Mouse (Mus musculus): ENCODE measurements at regions not wholly inside any gene's neighbourhood (a gene's known extent, or its start where the extent isn't known, plus 50 kb on each side); places are given as distances from the start of the nearest gene placed in this dataset.

- H3K4me3 ChIP-seq (ENCODE audit: low read length): no peak overlapping the region
- no peaks in the 10 kb centered on the region for H3K4me1 ChIP-seq (ENCODE audit: control insufficient read depth, insufficient read depth, low read length)
- no peaks in the 10 kb centered on the region for H3K27me3 ChIP-seq (ENCODE audit: control insufficient read depth, insufficient read depth, low read length)
- no peaks in the 10 kb centered on the region for H3K9me3 ChIP-seq (replicated peaks; ENCODE audit: control insufficient read depth, low read length)
- no peak overlapping the region for H3K4me2 ChIP-seq (ENCODE audit: low read depth, low read length)
- no peaks in the 10 kb centered on the region for H3K36me3 ChIP-seq (ENCODE audit: control insufficient read depth, insufficient read depth)
- H3K27ac ChIP-seq (ENCODE audit: low read length): no peak overlapping the region
- no peak overlapping the region for H3K9ac ChIP-seq (ENCODE audit: low read length)
- no peak for ATAC-seq (replicated peaks; ENCODE audit: extremely low read depth, insufficient read depth, low FRiP score)
- 72% methylated on average over 12 of the region's 12 CpGs for WGBS
Observed at GRCm38 (mm10) chr12:112405781-112406213, 83.5 kb upstream of the A530016L24Rik start.

- no peak overlapping the region for H3K4me3 ChIP-seq (ENCODE audit: low read length)
- no peaks in the 10 kb centered on the region; the same call in 1 of the 2 replicates for H3K27me3 ChIP-seq (ENCODE audit: control insufficient read depth, insufficient read depth, low read length)
- peaks cover 4% of the 10 kb centered on the region; the same call in 1 of the 2 replicates for H3K4me1 ChIP-seq (ENCODE audit: control insufficient read depth, insufficient read depth, low read length)
- H3K9me3 ChIP-seq (replicated peaks; ENCODE audit: control insufficient read depth, low read length): no peaks in the 10 kb centered on the region
- no peak overlapping the region for H3K27ac ChIP-seq (ENCODE audit: low read length)
- 8% methylated on average over 13 of the region's 13 CpGs for WGBS
- H3K36me3 ChIP-seq (ENCODE audit: control insufficient read depth, insufficient read depth): no peaks in the 10 kb centered on the region
- ATAC-seq (replicated peaks; ENCODE audit: extremely low read depth, insufficient read depth, low FRiP score): no peak
- H3K9ac ChIP-seq (ENCODE audit: low read length): no peak overlapping the region
- H3K4me2 ChIP-seq (ENCODE audit: low read depth, low read length): peak overlapping the region; percentile 19; the same call in 1 of the 2 replicates
Observed at GRCm38 (mm10) chr12:112411612-112412350, 77.5 kb upstream of the A530016L24Rik start.

GRCm38 (mm10) chr12:112412351-112412697 lies 76.9 kb upstream of the A530016L24Rik start:
- no peak overlapping the region for H3K9ac ChIP-seq (ENCODE audit: low read length)
- 43% methylated on average over 2 of the region's 2 CpGs for WGBS
- no peak for ATAC-seq (replicated peaks; ENCODE audit: extremely low read depth, insufficient read depth, low FRiP score)

GRCm38 (mm10) chr12:112415926-112416473 lies 73.2 kb upstream of the A530016L24Rik start:
- Histone ChIP-seq H3K4me3 (ENCODE audit: low read length) (no peak overlapping the region), H3K4me1 (ENCODE audit: control insufficient read depth, insufficient read depth, low read length) (peaks cover 4% of the 10 kb centered on the region; the same call in 1 of the 2 replicates), H3K27ac (ENCODE audit: low read length) (no peak overlapping the region), H3K4me2 (ENCODE audit: low read depth, low read length) (no peak overlapping the region), H3K27me3 (ENCODE audit: control insufficient read depth, insufficient read depth, low read length) (no peaks in the 10 kb centered on the region; the same call in 1 of the 2 replicates), H3K9ac (ENCODE audit: low read length) (no peak overlapping the region), H3K36me3 (ENCODE audit: control insufficient read depth, insufficient read depth) (no peaks in the 10 kb centered on the region), H3K9me3 (replicated peaks; ENCODE audit: control insufficient read depth, low read length) (no peaks in the 10 kb centered on the region)
- ATAC-seq (replicated peaks; ENCODE audit: extremely low read depth, insufficient read depth, low FRiP score): no peak
- 61% methylated on average over 18 of the region's 18 CpGs for WGBS

More at GRCm38 (mm10) chr12:112412351-112412697, 76.9 kb upstream of the A530016L24Rik start:
- Histone ChIP-seq H3K4me2 (ENCODE audit: low read depth, low read length) (no peak overlapping the region), H3K4me1 (ENCODE audit: control insufficient read depth, insufficient read depth, low read length) (peaks cover 4% of the 10 kb centered on the region; the same call in 1 of the 2 replicates), H3K36me3 (ENCODE audit: control insufficient read depth, insufficient read depth) (no peaks in the 10 kb centered on the region), H3K27me3 (ENCODE audit: control insufficient read depth, insufficient read depth, low read length) (no peaks in the 10 kb centered on the region; the same call in 1 of the 2 replicates), H3K9me3 (replicated peaks; ENCODE audit: control insufficient read depth, low read length) (no peaks in the 10 kb centered on the region), H3K27ac (ENCODE audit: low read length) (no peak overlapping the region), H3K4me3 (ENCODE audit: low read length) (no peak overlapping the region)

- Histone ChIP-seq H3K9ac (ENCODE audit: low read length) (no peak overlapping the region), H3K27me3 (ENCODE audit: control insufficient read depth, insufficient read depth, low read length) (no peaks in the 10 kb centered on the region; the same call in 1 of the 2 replicates), H3K27ac (ENCODE audit: low read length) (no peak overlapping the region), H3K9me3 (replicated peaks; ENCODE audit: control insufficient read depth, low read length) (no peaks in the 10 kb centered on the region), H3K4me3 (ENCODE audit: low read length) (no peak overlapping the region), H3K36me3 (ENCODE audit: control insufficient read depth, insufficient read depth) (no peaks in the 10 kb centered on the region), H3K4me1 (ENCODE audit: control insufficient read depth, insufficient read depth, low read length) (peaks cover 4% of the 10 kb centered on the region; the same call in 1 of the 2 replicates), H3K4me2 (ENCODE audit: low read depth, low read length) (no peak overlapping the region)
- no peak for ATAC-seq (replicated peaks; ENCODE audit: extremely low read depth, insufficient read depth, low FRiP score)
- 66% methylated on average over 13 of the region's 13 CpGs for WGBS
Observed at GRCm38 (mm10) chr12:112416537-112416936, 72.7 kb upstream of the A530016L24Rik start.

- Histone ChIP-seq H3K4me1 (ENCODE audit: control insufficient read depth, insufficient read depth, low read length) (peaks cover 4% of the 10 kb centered on the region; the same call in 1 of the 2 replicates), H3K27me3 (ENCODE audit: control insufficient read depth, insufficient read depth, low read length) (no peaks in the 10 kb centered on the region; the same call in 1 of the 2 replicates), H3K4me3 (ENCODE audit: low read length) (no peak overlapping the region), H3K9ac (ENCODE audit: low read length) (no peak overlapping the region), H3K4me2 (ENCODE audit: low read depth, low read length) (no peak overlapping the region), H3K9me3 (replicated peaks; ENCODE audit: control insufficient read depth, low read length) (no peaks in the 10 kb centered on the region), H3K36me3 (ENCODE audit: control insufficient read depth, insufficient read depth) (no peaks in the 10 kb centered on the region), H3K27ac (ENCODE audit: low read length) (no peak overlapping the region)
- no peak for ATAC-seq (replicated peaks; ENCODE audit: extremely low read depth, insufficient read depth, low FRiP score)
- 47% methylated on average over 12 of the region's 12 CpGs for WGBS
Observed at GRCm38 (mm10) chr12:112418636-112419035, 70.6 kb upstream of the A530016L24Rik start.

GRCm38 (mm10) chr12:112422177-112422576 lies 67.1 kb upstream of the A530016L24Rik start:
- Histone ChIP-seq H3K4me2 (ENCODE audit: low read depth, low read length) (no peak overlapping the region), H3K27ac (ENCODE audit: low read length) (no peak overlapping the region), H3K4me1 (ENCODE audit: control insufficient read depth, insufficient read depth, low read length) (no peaks in the 10 kb centered on the region), H3K36me3 (ENCODE audit: control insufficient read depth, insufficient read depth) (no peaks in the 10 kb centered on the region), H3K9me3 (replicated peaks; ENCODE audit: control insufficient read depth, low read length) (no peaks in the 10 kb centered on the region), H3K27me3 (ENCODE audit: control insufficient read depth, insufficient read depth, low read length) (no peaks in the 10 kb centered on the region), H3K4me3 (ENCODE audit: low read length) (no peak overlapping the region), H3K9ac (ENCODE audit: low read length) (no peak overlapping the region)
- ATAC-seq (replicated peaks; ENCODE audit: extremely low read depth, insufficient read depth, low FRiP score): no peak
- WGBS: 80% methylated on average over 9 of the region's 9 CpGs

GRCm38 (mm10) chr12:112424150-112424549 lies 65.1 kb upstream of the A530016L24Rik start:
- no peak overlapping the region for H3K4me2 ChIP-seq (ENCODE audit: low read depth, low read length)
- H3K4me1 ChIP-seq (ENCODE audit: control insufficient read depth, insufficient read depth, low read length): no peaks in the 10 kb centered on the region

GRCm38 (mm10) chr12:112426681-112427080 lies 62.6 kb upstream of the A530016L24Rik start:
- WGBS: 77% methylated on average over 9 of the region's 9 CpGs
- no peak overlapping the region for H3K9ac ChIP-seq (ENCODE audit: low read length)
- no peaks in the 10 kb centered on the region for H3K36me3 ChIP-seq (ENCODE audit: control insufficient read depth, insufficient read depth)
- ATAC-seq (replicated peaks; ENCODE audit: extremely low read depth, insufficient read depth, low FRiP score): no peak
- H3K27ac ChIP-seq (ENCODE audit: low read length): no peak overlapping the region
- H3K4me3 ChIP-seq (ENCODE audit: low read length): no peak overlapping the region
- H3K9me3 ChIP-seq (replicated peaks; ENCODE audit: control insufficient read depth, low read length): no peaks in the 10 kb centered on the region
- H3K4me1 ChIP-seq (ENCODE audit: control insufficient read depth, insufficient read depth, low read length): no peaks in the 10 kb centered on the region
- no peaks in the 10 kb centered on the region for H3K27me3 ChIP-seq (ENCODE audit: control insufficient read depth, insufficient read depth, low read length)
- H3K4me2 ChIP-seq (ENCODE audit: low read depth, low read length): no peak overlapping the region

More at GRCm38 (mm10) chr12:112424150-112424549, 65.1 kb upstream of the A530016L24Rik start:
- no peak overlapping the region for H3K9ac ChIP-seq (ENCODE audit: low read length)
- no peak overlapping the region for H3K4me3 ChIP-seq (ENCODE audit: low read length)
- H3K27ac ChIP-seq (ENCODE audit: low read length): no peak overlapping the region
- H3K36me3 ChIP-seq (ENCODE audit: control insufficient read depth, insufficient read depth): no peaks in the 10 kb centered on the region
- no peaks in the 10 kb centered on the region for H3K27me3 ChIP-seq (ENCODE audit: control insufficient read depth, insufficient read depth, low read length)
- ATAC-seq (replicated peaks; ENCODE audit: extremely low read depth, insufficient read depth, low FRiP score): no peak
- WGBS: 82% methylated on average over 6 of the region's 6 CpGs
- no peaks in the 10 kb centered on the region for H3K9me3 ChIP-seq (replicated peaks; ENCODE audit: control insufficient read depth, low read length)

All from heart, embryonic 16.5 days (tissue).